Mouse (Mus musculus): Measurements from ENCODE around the gene Arhgap18. TPM values are rescaled to one million over a fixed set of nuclear protein-coding genes. Genes with fewer than 3 reads are reported as not detected.
A peak's percentile ranks its signal among the peaks of the same experiment; 100 is the strongest.

The Arhgap18 gene
- total RNA-seq, 1 experiment from 2014 or later = 52.2 TPM

DNA sequence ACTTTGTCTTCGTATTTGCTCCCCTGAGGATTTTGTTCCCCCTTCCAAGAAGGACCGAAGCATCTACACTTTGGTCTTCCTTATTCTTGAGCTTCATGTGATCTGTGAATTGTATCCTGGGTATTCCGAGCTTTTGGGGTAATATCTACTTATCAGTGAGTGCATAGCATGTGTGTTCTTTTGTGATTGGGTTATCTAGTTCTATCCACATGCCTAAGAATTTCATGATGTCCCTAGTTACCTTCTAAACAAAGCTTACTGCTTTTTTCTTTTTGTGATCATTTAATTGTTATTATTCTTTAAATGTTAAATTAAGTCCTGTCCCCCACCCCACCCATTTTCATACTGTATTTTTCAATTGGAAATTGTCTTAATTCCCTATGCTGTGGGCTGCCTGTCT, 78.8 kb downstream of the Arhgap18 start:
- DNase-seq = no peak

GRCm38 (mm10) chr10:26832669-26833249, 79.5 kb downstream of the Arhgap18 start:
- DNase-seq = no peak

DNA sequence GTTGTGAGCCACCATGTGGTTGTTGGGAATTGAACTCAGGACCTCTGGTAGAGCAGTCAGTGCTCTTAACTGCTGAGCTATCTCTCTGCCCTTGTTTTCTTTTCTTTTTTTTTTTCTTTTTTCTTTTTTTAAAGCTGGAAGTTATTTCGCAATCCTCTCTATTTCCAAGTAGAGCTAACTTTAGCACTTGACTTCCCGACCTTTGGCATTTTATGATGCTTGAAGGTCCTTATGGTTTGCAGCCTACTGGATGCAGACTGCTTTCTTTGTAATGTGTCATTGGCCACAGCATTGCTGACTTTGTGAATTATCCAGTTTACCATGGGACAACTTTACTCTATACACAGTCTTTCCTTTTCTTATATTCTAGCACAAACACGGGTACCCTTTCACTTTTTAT, 80.2 kb downstream of the Arhgap18 start:
- DNase-seq = no peak

GRCm38 (mm10) chr10:26849311-26849710, 96.1 kb downstream of the Arhgap18 start:
- DNase-seq = no peak

GRCm38 (mm10) chr10:26849854-26850253, 96.6 kb downstream of the Arhgap18 start:
- DNase-seq = no peak

DNA sequence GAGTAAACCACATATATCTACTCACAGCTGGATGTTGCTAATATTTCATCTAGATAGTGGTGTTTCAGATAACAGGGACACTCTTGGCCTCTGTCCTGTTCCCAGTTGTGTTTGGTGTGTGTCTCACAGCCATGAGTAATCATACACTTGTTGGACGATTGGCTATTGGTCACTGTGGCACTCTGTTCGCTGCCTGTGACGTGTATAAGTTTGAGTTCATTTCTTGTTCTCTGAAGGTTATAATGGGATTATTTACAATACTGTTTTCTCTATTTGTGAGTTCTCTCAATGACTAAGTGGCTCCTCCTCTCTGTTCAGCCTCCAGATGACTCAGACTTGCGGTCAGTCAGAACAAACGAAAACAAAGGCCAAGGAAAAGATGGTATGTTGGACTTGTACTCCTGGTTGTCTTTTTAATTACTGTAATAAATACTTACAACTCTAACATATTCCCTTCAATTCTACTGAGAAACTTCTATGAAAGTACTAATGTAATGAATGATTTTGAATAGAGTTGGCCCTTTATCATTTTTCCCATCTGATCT, 101.4 kb downstream of the Arhgap18 start:
- peak; percentile 7 for DNase-seq

DNA sequence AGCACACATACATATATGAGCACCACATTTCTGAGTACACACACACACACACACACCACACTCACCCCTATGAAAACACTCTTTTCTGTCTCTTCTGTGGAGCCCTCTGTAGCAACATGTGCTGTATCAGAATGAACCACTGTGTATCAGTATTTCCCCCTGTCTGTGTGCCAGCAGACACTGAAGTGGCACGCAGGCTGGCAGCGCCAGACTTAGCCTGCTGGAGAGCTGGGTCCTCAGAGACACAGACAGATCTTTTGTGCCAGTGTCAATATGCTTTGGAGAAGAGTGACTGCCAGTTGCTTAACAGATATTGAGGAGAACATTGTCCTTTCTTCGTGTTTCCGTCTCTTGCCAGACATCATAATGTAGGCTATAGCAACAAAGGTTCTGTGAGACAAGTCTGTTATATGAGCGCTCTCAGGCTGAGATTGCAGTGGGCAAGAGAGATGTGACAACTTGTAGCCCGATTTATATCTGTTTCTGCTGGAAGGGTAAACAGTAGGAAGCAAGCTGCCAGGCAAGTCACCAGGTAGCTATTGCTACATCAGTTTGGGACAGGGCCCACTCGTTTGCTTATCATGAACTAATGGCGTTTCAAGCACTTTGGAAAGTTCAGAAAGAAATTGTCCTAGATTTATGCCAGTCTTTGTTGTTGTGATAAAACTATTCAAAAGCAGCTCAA, 102.8 kb downstream of the Arhgap18 start:
- peak; percentile 15 for DNase-seq

DNA sequence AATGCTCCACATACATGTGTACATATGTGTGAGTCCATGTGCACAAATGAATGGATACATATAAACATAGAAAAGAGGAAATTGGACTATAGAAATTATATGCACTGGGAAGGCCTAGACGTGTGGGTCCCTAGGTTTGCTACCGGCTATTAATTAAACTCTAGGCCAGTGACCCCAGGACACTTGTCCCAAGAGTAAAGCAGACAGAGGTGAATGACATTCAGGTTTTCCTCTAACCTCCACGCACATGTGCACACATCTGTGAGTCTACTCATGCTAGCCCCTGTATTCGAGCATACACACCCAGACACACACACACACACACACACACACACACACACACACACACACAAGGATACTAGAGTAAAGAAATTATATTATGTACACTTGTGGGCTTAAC, 104.4 kb downstream of the Arhgap18 start:
- no peak for DNase-seq

GRCm38 (mm10) chr10:26858537-26858936, 105.3 kb downstream of the Arhgap18 start:
- DNase-seq = no peak

GRCm38 (mm10) chr10:26861231-26861630, 108.0 kb downstream of the Arhgap18 start:
- no peak for DNase-seq

DNA sequence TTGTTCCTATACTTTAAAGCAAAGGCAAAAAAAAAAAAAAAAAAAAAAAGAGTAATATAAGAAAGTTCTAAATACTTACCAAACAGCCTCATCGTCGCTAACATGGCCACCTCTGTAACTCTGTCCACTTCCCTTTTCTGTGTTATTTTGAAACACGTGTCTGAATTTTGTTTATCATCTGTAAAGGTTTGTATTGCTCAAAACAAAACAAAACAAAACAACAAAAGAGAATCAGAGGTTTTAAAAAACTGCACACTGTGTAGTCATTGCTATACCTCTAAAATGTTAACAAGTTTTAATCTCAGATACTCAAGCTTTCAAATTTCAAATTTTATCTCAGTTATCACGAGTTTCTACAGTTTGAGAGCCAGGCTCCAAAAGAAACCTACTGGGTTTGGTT, 109.0 kb downstream of the Arhgap18 start:
- no peak for DNase-seq

GRCm38 (mm10) chr10:26863982-26864381, 110.8 kb downstream of the Arhgap18 start:
- no peak for DNase-seq

DNA sequence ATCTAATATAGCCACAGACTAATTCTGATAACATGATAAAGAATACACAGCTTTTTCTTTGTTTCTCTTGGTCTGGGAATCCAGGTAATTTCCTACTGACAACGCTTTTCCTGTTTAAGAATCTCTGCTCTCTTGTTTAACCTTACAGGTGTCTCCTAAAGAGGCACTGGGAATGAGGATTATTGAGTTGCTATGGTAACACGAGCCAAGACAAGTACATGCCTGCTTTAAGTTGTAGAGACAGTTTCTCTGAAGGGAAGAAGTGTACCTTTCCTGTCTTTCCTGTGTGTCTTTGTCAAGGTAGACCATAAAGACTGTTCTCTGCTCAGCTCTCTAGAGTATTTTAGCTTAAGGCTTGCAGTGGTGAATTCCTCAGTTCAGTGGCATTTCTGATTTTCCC, 117.6 kb downstream of the Arhgap18 start:
- no peak for DNase-seq

GRCm38 (mm10) chr10:26877309-26877708, 124.1 kb downstream of the Arhgap18 start:
- DNase-seq = no peak

GRCm38 (mm10) chr10:26878924-26879600, 125.8 kb downstream of the Arhgap18 start:
- no peak for DNase-seq

DNA sequence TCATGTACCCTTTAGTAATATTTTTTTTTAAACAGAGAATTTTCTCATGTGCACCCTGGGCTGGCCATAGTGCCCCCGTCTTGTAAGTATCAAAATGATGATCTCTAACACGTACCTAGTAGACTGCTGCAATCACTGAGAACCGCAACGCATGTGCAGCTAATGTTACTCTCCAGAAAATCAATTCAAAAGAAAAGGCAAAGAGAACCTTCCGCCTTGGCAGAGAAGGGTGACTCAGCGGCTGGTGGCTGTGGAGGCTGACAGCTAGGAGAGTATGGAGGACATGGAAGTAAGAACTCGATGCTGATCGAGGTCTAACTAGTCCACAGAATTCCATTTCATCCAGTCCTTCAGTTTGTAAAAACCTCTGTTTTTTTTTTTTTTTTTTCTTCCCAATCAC, 131.7 kb downstream of the Arhgap18 start:
- DNase-seq = peak; percentile 49

- DNase-seq = no peak
These were observed 136.0 kb downstream of the Arhgap18 start for GRCm38 (mm10) chr10:26889226-26889625.

- DNase-seq = no peak
These were observed 136.5 kb downstream of the Arhgap18 start for GRCm38 (mm10) chr10:26889754-26890153.

- peak; percentile 43 for DNase-seq
These were observed 137.2 kb downstream of the Arhgap18 start for GRCm38 (mm10) chr10:26890269-26890955.

DNA sequence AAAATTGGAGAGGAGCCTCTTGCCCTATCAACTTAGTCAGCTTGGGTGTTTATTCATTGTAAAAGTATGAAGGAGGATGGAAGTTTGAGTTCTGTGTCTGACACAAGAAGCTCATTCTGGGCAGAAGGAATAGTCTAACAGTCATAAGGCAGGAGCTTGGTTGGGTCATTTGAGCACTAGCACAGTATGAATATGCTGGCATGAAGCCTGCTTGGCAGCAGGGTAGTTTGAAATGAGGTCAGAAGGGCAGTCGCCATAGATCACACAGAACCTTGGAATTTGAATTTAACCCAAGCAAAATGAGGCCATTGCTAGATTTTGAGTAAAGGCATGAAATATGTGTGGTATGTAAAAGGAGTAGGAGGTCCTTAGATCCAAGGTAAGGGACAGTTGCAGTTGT, 139.9 kb downstream of the Arhgap18 start:
- DNase-seq = peak; percentile 28

DNA sequence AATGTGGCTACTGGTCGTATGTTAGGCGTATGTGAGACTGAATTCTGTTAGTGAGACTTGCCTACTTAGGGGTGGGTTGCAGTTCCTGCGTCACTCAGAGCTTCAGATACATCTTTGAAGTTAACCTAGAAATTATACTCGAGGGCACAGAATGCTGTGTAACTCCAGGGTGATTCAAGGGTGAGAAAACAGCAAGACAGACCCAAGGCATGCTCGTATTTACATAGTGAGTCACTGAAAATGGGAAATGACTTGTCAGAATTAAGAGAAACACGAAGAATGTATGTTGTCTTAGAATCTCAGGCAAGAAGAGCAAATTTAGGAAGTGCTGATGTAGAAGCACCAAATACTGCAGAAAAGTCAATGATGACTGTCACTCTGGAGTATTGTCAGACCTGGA, 142.5 kb downstream of the Arhgap18 start:
- DNase-seq = no peak

GRCm38 (mm10) chr10:26900426-26900825, 147.2 kb downstream of the Arhgap18 start:
- no peak for DNase-seq

DNA sequence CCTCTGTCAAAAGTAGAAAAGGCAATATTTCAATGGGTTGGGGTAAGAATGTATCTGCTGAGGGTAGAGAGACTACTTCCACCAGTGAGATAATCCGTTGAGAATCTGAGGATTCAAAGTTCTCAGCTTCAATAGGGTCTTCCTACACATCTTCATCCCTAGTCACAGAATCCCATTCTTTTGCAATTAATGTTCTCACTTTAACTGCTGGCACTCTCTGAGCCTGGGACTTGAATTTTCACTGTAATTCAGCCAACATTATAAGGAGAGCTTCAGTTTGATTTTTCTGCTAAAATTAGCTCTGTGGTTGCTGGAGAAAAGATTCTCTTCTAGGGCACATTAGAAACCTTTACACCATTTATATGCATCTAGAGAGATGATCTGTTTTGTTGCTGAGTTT, 150.6 kb downstream of the Arhgap18 start:
- no peak for DNase-seq
